Mouse (Mus musculus) hindbrain, embryonic 15.5 days (tissue): Measurements from ENCODE around the gene Trf. TPM values are rescaled to one million over a fixed set of nuclear protein-coding genes. Genes with fewer than 3 reads are reported as not detected.

Experiments used
- ATAC-seq: fragments of 200-750 bp; cut with Nextera tagmentation; 2 replicates; pipeline ENCODE4 v1.8.0; 2017; ENCODE audit warnings: low read depth, moderate number of reproducible peaks, moderate TSS enrichment; ENCODE audit not compliant: low FRiP score
- H3K27ac ChIP-seq: fragments of 300-500 bp; sonication (generic); replicated peaks from 2 replicates; pipeline ENCODE4 v1.5.1; 2015; ENCODE audit warnings: mild to moderate bottlenecking, inconsistent platforms
- H3K27me3 ChIP-seq: fragments of 300-500 bp; sonication (generic); 2 replicates; pipeline ENCODE4 v1.6.1; 2015; ENCODE audit warnings: control low read depth, inconsistent platforms
- H3K36me3 ChIP-seq: fragments of 300-500 bp; sonication (generic); 2 replicates; pipeline ENCODE4 v1.6.1; 2015; ENCODE audit warnings: control low read depth, inconsistent platforms
- H3K4me1 ChIP-seq: fragments of 300-500 bp; sonication (generic); replicated peaks from 2 replicates; pipeline ENCODE4 v1.6.1; 2015; ENCODE audit warnings: control low read depth, inconsistent platforms
- H3K4me2 ChIP-seq: fragments of 300-500 bp; sonication (generic); 2 replicates; pipeline ENCODE4 v1.6.1; 2015; ENCODE audit warnings: moderate library complexity, mild to moderate bottlenecking, inconsistent platforms
- H3K4me3 ChIP-seq: fragments of 300-500 bp; sonication (generic); 2 replicates; pipeline ENCODE4 v1.5.1; 2015; ENCODE audit warnings: mild to moderate bottlenecking, inconsistent platforms
- H3K9ac ChIP-seq: fragments of 300-500 bp; sonication (generic); 2 replicates; pipeline ENCODE4 v1.6.1; 2015; ENCODE audit warnings: inconsistent platforms
- H3K9me3 ChIP-seq: fragments of 300-500 bp; sonication (generic); 2 replicates; pipeline ENCODE4 v1.6.1; 2016; ENCODE audit warnings: control low read depth, inconsistent platforms
- WGBS: fragments of 180-500 bp; shearing (Covaris S2); methylation state at CpG from one replicate; pipeline ENCODE4 v1.1.7; 2015; 5-methylcytosine and 5-hydroxymethylcytosine counted together
- polyA plus RNA-seq: library from polyadenylated mRNA; unstranded; fragments of >200 nt; fragmentation: Nextera tagmentation; extraction: Ambion mirVana; gene quantifications from 2 replicates; pipeline ENCODE4 v1.2.1, GENCODE M21; 2015

Gene Trf
- 40.4 and 41.3 TPM in 2 replicates for polyA plus RNA-seq

DNA sequence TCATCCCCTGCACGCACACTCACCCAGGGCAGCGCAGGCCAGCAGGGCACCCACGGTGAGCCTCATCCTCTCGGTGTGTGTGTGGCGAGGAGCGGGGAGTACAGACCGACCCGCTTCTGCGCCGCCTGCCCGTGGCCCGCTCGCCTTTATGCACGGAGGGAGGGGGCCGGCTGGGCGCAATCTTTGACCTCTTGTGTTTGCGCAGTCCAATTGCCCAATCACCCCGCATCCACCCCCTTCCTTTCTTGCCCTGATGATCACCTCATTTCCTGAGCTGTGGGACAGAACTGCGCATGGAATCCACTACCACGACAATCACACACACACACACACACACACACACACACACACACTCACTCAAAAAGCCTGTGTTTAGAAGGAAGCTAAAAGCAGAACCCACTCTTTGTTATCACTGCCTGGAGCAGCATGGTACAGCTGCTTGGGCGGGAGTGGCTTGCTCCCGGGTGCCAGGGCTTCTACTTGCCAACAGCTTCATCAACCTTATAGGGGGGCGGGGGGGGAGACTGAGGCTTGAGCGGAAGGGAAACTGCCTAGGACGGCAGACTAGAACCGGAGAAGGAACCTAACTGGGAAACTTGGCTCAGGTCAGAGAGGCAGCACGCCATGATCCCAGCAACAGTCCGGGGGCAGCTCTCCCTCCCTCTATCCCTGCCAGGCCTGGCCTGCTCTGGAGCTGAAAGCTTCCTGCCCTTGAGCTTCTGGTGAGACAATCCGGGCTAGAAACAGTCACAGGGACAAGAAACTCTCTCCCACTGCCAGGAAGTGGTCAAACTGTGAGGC lies at the start of gene Trf, which contains the start of gene Gm20425:
Trf (minus strand) TSS at position 294 of the 801 bp plus-strand sequence.
Gm20425 (minus strand) TSS at position 157 of the 801 bp plus-strand sequence.
- ATAC-seq: peak; percentile 84
- Histone ChIP-seq H3K4me1 (peaks cover 12% of the 10 kb centered on the region), H3K27ac (peak within 1 kb of the TSS; percentile 76), H3K4me3 (peak within 1 kb of the TSS; percentile 1; the same call in 1 of the 2 replicates), H3K4me2 (peak within 1 kb of the TSS; percentile 41), H3K27me3 (no peaks in the 10 kb centered on the region), H3K36me3 (no peaks in the 10 kb centered on the region), H3K9me3 (no peaks in the 10 kb centered on the region), H3K9ac (no peak within 1 kb of the TSS; the same call in 1 of the 2 replicates)
- 47% methylated on average over 29 of the region's 29 CpGs for WGBS

- H3K27ac ChIP-seq: no peak overlapping the region
- H3K9ac ChIP-seq: no peak overlapping the region
- no peak overlapping the region for H3K4me3 ChIP-seq
- no peak for ATAC-seq
- no peaks in the 10 kb centered on the region for H3K9me3 ChIP-seq
- no peak overlapping the region for H3K4me2 ChIP-seq
- no peaks in the 10 kb centered on the region for H3K36me3 ChIP-seq
- WGBS: 91% methylated on average over 6 of the region's 6 CpGs
- no peaks in the 10 kb centered on the region for H3K4me1 ChIP-seq
- H3K27me3 ChIP-seq: no peaks in the 10 kb centered on the region
These were observed 46.6 kb upstream of the Trf start for GRCm38 (mm10) chr9:103276876-103277275.

GRCm38 (mm10) chr9:103275676-103276075 lies 45.4 kb upstream of the Trf start:
- H3K4me1 ChIP-seq: peaks cover 6% of the 10 kb centered on the region; the same call in 1 of the 2 replicates
- WGBS: 92% methylated on average over 1 of the region's 1 CpGs
- H3K4me3 ChIP-seq: no peak overlapping the region
- H3K9ac ChIP-seq: no peak overlapping the region
- H3K27me3 ChIP-seq: no peaks in the 10 kb centered on the region
- ATAC-seq: no peak
- no peak overlapping the region for H3K4me2 ChIP-seq
- no peak overlapping the region for H3K27ac ChIP-seq
- H3K9me3 ChIP-seq: no peaks in the 10 kb centered on the region
- no peaks in the 10 kb centered on the region for H3K36me3 ChIP-seq

- WGBS: 89% methylated on average over 8 of the region's 8 CpGs
- H3K27me3 ChIP-seq: no peaks in the 10 kb centered on the region
- H3K9me3 ChIP-seq: no peaks in the 10 kb centered on the region
- H3K4me1 ChIP-seq: peaks cover 6% of the 10 kb centered on the region; the same call in 1 of the 2 replicates
- no peak for ATAC-seq
- H3K4me2 ChIP-seq: no peak overlapping the region
- H3K4me3 ChIP-seq: no peak overlapping the region
- no peak overlapping the region for H3K9ac ChIP-seq
- no peaks in the 10 kb centered on the region for H3K36me3 ChIP-seq
- H3K27ac ChIP-seq: no peak overlapping the region
These were observed 44.6 kb upstream of the Trf start for GRCm38 (mm10) chr9:103274819-103275218.

- 23% methylated on average over 4 of the region's 4 CpGs for WGBS
- H3K9ac ChIP-seq: no peak overlapping the region
- H3K36me3 ChIP-seq: no peaks in the 10 kb centered on the region
- no peaks in the 10 kb centered on the region for H3K9me3 ChIP-seq
- peaks cover 6% of the 10 kb centered on the region; the same call in 1 of the 2 replicates for H3K4me1 ChIP-seq
- no peak overlapping the region for H3K4me3 ChIP-seq
- no peak overlapping the region for H3K4me2 ChIP-seq
- H3K27ac ChIP-seq: no peak overlapping the region
- no peaks in the 10 kb centered on the region for H3K27me3 ChIP-seq
- no peak for ATAC-seq
These were observed 40.9 kb upstream of the Trf start for GRCm38 (mm10) chr9:103271104-103271503.

DNA sequence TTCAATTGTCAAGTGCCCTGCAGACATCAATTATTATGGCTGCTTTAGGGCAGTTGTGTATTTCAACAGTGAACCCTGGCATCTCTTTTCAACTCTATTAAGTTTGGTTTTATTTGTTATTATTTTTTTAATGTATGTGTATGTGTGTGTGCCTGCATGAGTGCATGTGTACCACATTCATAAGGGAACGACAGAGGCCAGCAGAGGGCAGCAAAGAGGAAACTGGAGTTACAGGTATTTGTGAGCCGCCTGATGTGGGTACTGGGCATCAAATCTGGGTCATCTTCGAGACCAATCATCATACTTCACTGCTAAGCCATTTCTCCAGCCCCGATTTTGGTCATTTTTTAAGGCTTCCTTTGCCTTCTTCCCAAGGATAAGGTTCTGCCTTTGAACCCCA lies 35.5 kb upstream of the Trf start:
- Histone ChIP-seq H3K9ac (no peak overlapping the region), H3K9me3 (no peaks in the 10 kb centered on the region), H3K4me3 (no peak overlapping the region), H3K36me3 (no peaks in the 10 kb centered on the region), H3K4me2 (no peak overlapping the region), H3K27ac (no peak overlapping the region), H3K27me3 (no peaks in the 10 kb centered on the region), H3K4me1 (peaks cover under 1% of the 10 kb centered on the region; the same call in 1 of the 2 replicates)
- no peak for ATAC-seq
- WGBS: 83% methylated on average over 4 of the region's 4 CpGs

DNA sequence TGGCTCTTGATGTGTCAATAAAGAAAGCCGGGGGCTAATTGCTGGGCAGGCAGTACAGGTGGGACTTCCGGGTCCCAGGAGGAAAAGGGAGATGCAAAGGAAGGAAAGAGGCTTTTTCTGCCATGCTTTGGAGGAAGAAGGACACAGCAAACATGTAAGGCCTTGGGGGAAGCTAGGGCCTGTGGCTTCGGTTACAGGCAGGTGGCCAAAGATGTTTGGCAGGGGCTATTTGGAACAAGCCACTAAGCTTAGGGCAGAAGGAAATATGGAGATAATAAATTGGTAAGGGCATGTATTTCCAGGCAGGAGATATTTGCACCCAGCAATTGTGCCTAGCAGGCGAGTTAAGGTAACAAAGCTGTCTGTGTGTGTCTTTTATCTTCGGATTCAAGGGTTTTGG lies 22.7 kb upstream of the Trf start:
- no peaks in the 10 kb centered on the region for H3K27me3 ChIP-seq
- H3K4me1 ChIP-seq: no peaks in the 10 kb centered on the region
- no peak overlapping the region for H3K4me2 ChIP-seq
- 78% methylated on average over 5 of the region's 5 CpGs for whole genome bisulfite sequencing
- ATAC-seq: no peak
- H3K9ac ChIP-seq: no peak overlapping the region
- no peaks in the 10 kb centered on the region for H3K36me3 ChIP-seq
- peak overlapping the region; percentile 15; the same call in 1 of the 2 replicates for H3K27ac ChIP-seq
- no peaks in the 10 kb centered on the region for H3K9me3 ChIP-seq
- no peak overlapping the region for H3K4me3 ChIP-seq

GRCm38 (mm10) chr9:103248618-103249017 lies 18.4 kb upstream of the Trf start:
- Histone ChIP-seq H3K4me1 (no peaks in the 10 kb centered on the region), H3K4me3 (no peak overlapping the region), H3K9me3 (no peaks in the 10 kb centered on the region), H3K36me3 (no peaks in the 10 kb centered on the region), H3K27ac (no peak overlapping the region), H3K9ac (no peak overlapping the region), H3K4me2 (no peak overlapping the region), H3K27me3 (no peaks in the 10 kb centered on the region)
- 38% methylated on average over 4 of the region's 4 CpGs for WGBS
- ATAC-seq: no peak

GRCm38 (mm10) chr9:103246526-103247168 lies 16.4 kb upstream of the Trf start:
- WGBS: 89% methylated on average over 8 of the region's 8 CpGs
- Histone ChIP-seq H3K36me3 (no peaks in the 10 kb centered on the region), H3K4me3 (no peak overlapping the region), H3K4me2 (no peak overlapping the region), H3K27me3 (no peaks in the 10 kb centered on the region), H3K9me3 (no peaks in the 10 kb centered on the region), H3K27ac (no peak overlapping the region), H3K9ac (no peak overlapping the region), H3K4me1 (no peaks in the 10 kb centered on the region)
- no peak for ATAC-seq

GRCm38 (mm10) chr9:103243640-103244039 lies 13.4 kb upstream of the Trf start:
- no peaks in the 10 kb centered on the region for H3K4me1 ChIP-seq
- no peak overlapping the region for H3K27ac ChIP-seq
- no peaks in the 10 kb centered on the region for H3K36me3 ChIP-seq
- H3K27me3 ChIP-seq: no peaks in the 10 kb centered on the region
- no peak overlapping the region for H3K9ac ChIP-seq
- no peak overlapping the region for H3K4me3 ChIP-seq
- ATAC-seq: no peak
- no peak overlapping the region for H3K4me2 ChIP-seq
- no peaks in the 10 kb centered on the region for H3K9me3 ChIP-seq
- 94% methylated on average over 4 of the region's 4 CpGs for WGBS

DNA sequence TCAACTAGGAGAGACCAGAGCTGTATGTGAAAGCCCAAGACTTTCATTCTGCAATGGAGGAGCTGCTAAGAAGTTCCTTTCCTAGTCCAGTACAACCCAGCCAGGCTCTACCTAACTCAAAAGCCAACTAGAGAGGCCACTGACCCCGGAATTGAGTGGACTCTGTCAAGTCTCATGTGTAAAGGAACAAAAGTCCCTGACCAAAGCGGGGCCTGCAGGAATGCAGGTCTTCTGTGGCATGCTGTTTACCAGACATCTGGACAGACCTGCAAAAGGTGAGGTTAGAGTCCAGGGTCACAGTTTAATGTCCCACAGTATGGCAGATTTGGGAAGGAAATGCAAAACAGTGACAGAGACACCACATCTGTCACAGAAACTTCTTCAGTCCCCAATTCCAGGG lies 11.0 kb upstream of the Trf start:
- no peak overlapping the region for H3K4me3 ChIP-seq
- H3K9ac ChIP-seq: no peak overlapping the region
- H3K4me1 ChIP-seq: no peaks in the 10 kb centered on the region
- 85% methylated on average over 2 of the region's 2 CpGs for WGBS
- no peaks in the 10 kb centered on the region for H3K36me3 ChIP-seq
- ATAC-seq: no peak
- H3K27ac ChIP-seq: no peak overlapping the region
- no peaks in the 10 kb centered on the region for H3K9me3 ChIP-seq
- no peaks in the 10 kb centered on the region for H3K27me3 ChIP-seq
- no peak overlapping the region for H3K4me2 ChIP-seq

DNA sequence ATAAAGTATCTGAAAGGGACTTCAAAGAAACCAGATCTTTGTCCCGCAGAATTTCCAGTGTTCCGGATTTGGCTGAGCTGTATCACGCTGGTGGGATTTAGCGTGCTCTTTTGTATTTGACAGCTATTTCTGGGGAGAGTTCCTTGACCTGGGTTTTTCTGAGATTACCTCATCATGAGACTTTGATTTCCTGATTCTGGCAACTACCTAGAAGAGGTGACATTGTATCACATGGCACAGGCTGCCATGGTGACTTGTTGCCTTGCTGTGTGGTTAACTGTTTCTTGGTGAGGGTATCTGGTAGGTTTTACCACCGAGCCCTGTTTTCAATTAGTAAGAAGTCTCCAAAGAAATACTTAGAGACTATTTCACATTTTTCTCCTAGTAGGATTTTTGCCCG lies 9.2 kb upstream of the Trf start:
- no peak overlapping the region for H3K4me2 ChIP-seq

More for the DNA sequence above, 9.2 kb upstream of the Trf start:
- Histone ChIP-seq H3K27me3 (no peaks in the 10 kb centered on the region), H3K9ac (no peak overlapping the region), H3K4me1 (no peaks in the 10 kb centered on the region), H3K27ac (no peak overlapping the region), H3K9me3 (no peaks in the 10 kb centered on the region), H3K36me3 (no peaks in the 10 kb centered on the region), H3K4me3 (no peak overlapping the region)
- WGBS: 86% methylated on average over 6 of the region's 6 CpGs
- no peak for ATAC-seq
